Mouse (Mus musculus): ENCODE measurements around the gene Bik. TPM values are rescaled to one million over a fixed set of nuclear protein-coding genes. Genes with fewer than 3 reads are reported as not detected.
A peak's percentile ranks its signal among the peaks of the same experiment; 100 is the strongest.
"Not testable (repeated sequence)": the region's sequence is repeated elsewhere in the genome, so short reads cannot be mapped to it uniquely, and the experiment has no call there.

The Bik gene
- total RNA-seq (2021): 1 to 10 TPM; 3.9 to 4.8 TPM
- long read RNA-seq, experiment 1, partial matches to known transcripts: 0 of 4 reads
- long read RNA-seq, experiment 1, other reads (novel, unspliced or antisense): 0 of 4 reads
- long read RNA-seq, experiment 2, partial matches to known transcripts: 0 of 1 reads
- long read RNA-seq, experiment 2, other reads (novel, unspliced or antisense): 1 of 1 reads

- DNase-seq (ENCODE audit: low spot score in 2 of 2): peak; percentile 54 to 71
These were observed at the start of gene Bik for GRCm38 (mm10) chr15:83526424-83527091. Gene Bik, plus strand, starts transcription at chr15:83526862.

GRCm38 (mm10) chr15:83478096-83478495 lies 48.6 kb upstream of the Bik start:
- DNase-seq (ENCODE audit: low spot score in 2 of 2): no peak

GRCm38 (mm10) chr15:83479818-83480217 lies 46.8 kb upstream of the Bik start:
- no peak for DNase-seq (ENCODE audit: low spot score in 2 of 2)

GRCm38 (mm10) chr15:83481236-83481780 lies 45.4 kb upstream of the Bik start:
- no peak for DNase-seq (ENCODE audit: low spot score in 2 of 2)

- no peak for DNase-seq (ENCODE audit: low spot score in 2 of 2)
These were observed 43.9 kb upstream of the Bik start for GRCm38 (mm10) chr15:83482645-83483224.

GRCm38 (mm10) chr15:83483482-83483881 lies 43.2 kb upstream of the Bik start:
- DNase-seq (ENCODE audit: low spot score in 2 of 2): no peak

GRCm38 (mm10) chr15:83484311-83484710 lies 42.4 kb upstream of the Bik start:
- no peak for DNase-seq (ENCODE audit: low spot score in 2 of 2)

GRCm38 (mm10) chr15:83487477-83488115 lies 39.1 kb upstream of the Bik start:
- DNase-seq (ENCODE audit: low spot score in 2 of 2): no peak

GRCm38 (mm10) chr15:83489471-83489870 lies 37.2 kb upstream of the Bik start:
- no peak for DNase-seq (ENCODE audit: low spot score in 2 of 2)

GRCm38 (mm10) chr15:83491891-83492290 lies 34.8 kb upstream of the Bik start:
- DNase-seq (ENCODE audit: low spot score in 2 of 2): no peak

- DNase-seq (ENCODE audit: low spot score in 2 of 2): no peak
These were observed 32.6 kb upstream of the Bik start for GRCm38 (mm10) chr15:83493856-83494571.

- DNase-seq (ENCODE audit: low spot score in 2 of 2): no peak
These were observed 32.1 kb upstream of the Bik start for GRCm38 (mm10) chr15:83494572-83494920.

GRCm38 (mm10) chr15:83495195-83495594 lies 31.5 kb upstream of the Bik start:
- DNase-seq (ENCODE audit: low spot score in 2 of 2): no peak

- peak in 1 of 2 experiments; percentile 26 for DNase-seq (ENCODE audit: low spot score in 2 of 2)
These were observed 30.8 kb upstream of the Bik start for GRCm38 (mm10) chr15:83495787-83496367.

GRCm38 (mm10) chr15:83497299-83497698 lies 29.4 kb upstream of the Bik start:
- DNase-seq (ENCODE audit: low spot score in 2 of 2): no peak

GRCm38 (mm10) chr15:83499211-83499755 lies 27.4 kb upstream of the Bik start:
- no peak for DNase-seq (ENCODE audit: low spot score in 2 of 2)

GRCm38 (mm10) chr15:83500352-83500751 lies 26.3 kb upstream of the Bik start:
- peak; percentile 22 to 50 for DNase-seq (ENCODE audit: low spot score in 2 of 2)

GRCm38 (mm10) chr15:83501483-83501882 lies 25.2 kb upstream of the Bik start:
- DNase-seq (ENCODE audit: low spot score in 2 of 2): not testable (repeated sequence)

- no peak for DNase-seq (ENCODE audit: low spot score in 2 of 2)
These were observed 16.5 kb upstream of the Bik start for GRCm38 (mm10) chr15:83509950-83510804.
